Mouse (Mus musculus) kidney, adult 9 months (tissue): ENCODE data around the gene Umps.

Source experiments
- DNase-seq: peaks from one replicate; pipeline ENCODE4 v3.0.0; 2022

The Umps gene

GRCm38 (mm10) chr16:33966538-33967282, at the start of gene Umps:
TSS of gene Umps (minus strand) at chr16:33967038.
- peak; percentile 81 for DNase-seq

GRCm38 (mm10) chr16:34011991-34012845, 45.4 kb upstream of the Umps start:
- no peak for DNase-seq

GRCm38 (mm10) chr16:34009567-34009966, 42.7 kb upstream of the Umps start:
- DNase-seq: no peak

GRCm38 (mm10) chr16:34005986-34006385, 39.1 kb upstream of the Umps start:
- DNase-seq: no peak

DNA sequence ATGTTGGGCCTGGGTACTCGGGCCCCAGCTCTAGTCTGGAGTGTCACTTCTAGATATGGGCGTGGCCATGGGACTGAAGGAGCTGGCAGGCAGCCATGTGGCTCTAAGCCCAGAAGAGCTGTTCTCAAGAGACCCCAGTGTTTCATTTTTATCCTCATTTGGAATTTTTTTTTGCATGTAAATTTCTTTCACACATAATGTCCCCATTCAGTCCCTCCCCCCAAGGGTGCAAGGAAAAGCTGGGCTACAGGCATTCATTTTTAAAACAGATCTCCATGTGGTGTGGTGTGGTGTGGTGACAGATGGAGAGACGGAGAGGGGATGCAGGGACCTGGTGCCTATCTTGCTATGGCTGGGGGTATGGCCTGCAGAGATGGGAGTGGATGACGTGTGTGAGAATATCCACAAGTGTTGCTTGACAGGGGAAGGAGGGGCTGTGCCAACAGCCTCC, 37.3 kb upstream of the Umps start:
- DNase-seq: no peak

GRCm38 (mm10) chr16:34003566-34004127, 36.8 kb upstream of the Umps start:
- DNase-seq: no peak

- DNase-seq: no peak
Measured at GRCm38 (mm10) chr16:34000715-34001114, 33.9 kb upstream of the Umps start.

- peak; percentile 72 for DNase-seq
Measured at GRCm38 (mm10) chr16:33999388-33999787, 32.5 kb upstream of the Umps start.

- DNase-seq: no peak
Measured at GRCm38 (mm10) chr16:33998011-33998410, 31.2 kb upstream of the Umps start.

- peak; percentile 69 for DNase-seq
Measured at GRCm38 (mm10) chr16:33996030-33996429, 29.2 kb upstream of the Umps start.

DNA sequence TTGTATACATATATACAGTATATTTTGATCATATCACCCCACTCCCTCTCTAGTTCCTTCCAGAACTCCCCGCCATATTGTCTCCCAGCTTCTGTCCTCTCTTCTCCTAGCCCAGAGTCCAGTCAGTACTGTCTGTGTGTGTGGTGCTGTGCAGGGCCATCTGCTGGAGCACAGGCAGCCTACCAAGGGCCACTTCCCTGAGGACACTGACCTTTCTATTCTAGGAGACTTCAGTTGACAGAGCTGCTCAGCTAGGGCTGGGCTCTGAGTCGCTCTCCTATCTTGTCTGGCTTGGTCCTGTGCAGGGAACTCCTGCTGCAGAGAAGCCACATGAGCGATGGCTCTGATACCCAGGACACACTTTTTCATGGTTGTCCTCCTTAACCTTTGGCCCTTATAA, 28.7 kb upstream of the Umps start:
- no peak for DNase-seq

DNA sequence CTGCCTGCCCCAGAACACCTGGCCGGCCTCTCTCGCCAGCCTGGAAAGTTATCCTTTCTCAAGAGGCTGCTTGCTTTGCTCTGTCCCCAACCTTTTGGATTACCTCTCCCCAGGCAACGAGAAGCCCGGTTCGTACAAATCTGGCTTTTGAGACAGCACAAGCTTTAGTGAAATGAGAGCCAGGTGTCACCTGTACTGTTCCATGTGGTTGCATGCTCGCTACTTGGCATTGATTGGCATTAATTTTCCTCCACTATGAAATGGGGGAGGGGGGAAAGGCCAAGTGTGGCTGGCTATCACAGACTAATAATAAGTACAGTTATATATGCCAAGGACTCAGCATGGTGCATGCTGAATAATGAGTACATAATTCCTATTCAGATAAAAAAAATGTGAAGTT, 27.5 kb upstream of the Umps start:
- DNase-seq: no peak

- DNase-seq: no peak
Measured at GRCm38 (mm10) chr16:33990712-33991111, 23.9 kb upstream of the Umps start.

GRCm38 (mm10) chr16:33989106-33989505, 22.3 kb upstream of the Umps start:
- DNase-seq: peak; percentile 31

DNA sequence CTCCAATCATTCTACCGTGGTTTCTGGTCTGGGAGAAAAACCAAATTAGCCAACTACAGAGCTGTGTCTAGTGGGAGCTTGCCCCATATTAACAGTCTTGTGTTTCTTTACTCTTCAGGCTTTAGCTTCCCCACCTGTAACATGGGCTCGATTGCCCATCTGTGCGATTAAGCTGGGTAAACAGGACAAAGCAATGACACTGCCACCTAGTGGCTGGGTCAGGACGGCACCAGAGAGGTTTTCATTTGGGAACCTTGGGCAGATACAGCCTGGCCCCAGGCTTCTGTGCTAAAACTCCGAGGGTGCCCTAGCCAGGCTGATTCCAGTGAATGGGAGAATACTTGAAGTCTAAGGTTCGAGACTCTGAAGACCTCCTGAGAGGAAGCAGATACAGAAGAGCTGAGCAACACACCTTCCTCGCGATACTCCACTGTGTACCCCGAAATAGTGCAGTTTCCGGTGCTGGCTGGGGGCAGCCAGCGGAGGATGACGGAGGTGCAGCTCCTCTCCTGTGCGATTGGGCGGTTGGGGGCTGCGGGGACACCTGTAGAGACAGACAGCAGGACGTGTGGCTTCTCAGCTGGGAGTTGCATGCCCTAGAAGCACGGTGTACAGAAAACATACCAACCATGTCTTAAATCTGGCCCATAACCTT, 21.6 kb upstream of the Umps start:
- DNase-seq: peak; percentile 75

DNA sequence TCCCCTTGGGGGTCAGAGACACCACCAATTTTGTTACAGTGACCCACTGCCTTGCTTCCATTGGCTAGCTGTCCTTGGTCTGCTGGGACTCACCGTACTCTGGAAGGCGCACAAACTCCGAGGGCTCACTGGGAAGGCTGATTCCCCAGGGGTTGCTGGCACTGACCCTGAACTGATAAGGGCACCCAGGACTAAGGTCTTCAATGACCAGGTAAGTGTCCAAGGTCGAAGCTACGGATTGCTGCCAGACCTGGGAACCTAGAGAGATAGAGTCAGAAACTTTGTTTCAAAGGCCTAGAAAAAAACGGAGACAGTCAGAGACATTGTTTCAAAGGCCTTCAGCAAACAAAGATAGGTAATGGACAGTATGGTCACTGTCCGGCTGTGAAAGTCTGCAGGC, 20.2 kb upstream of the Umps start:
- no peak for DNase-seq

DNA sequence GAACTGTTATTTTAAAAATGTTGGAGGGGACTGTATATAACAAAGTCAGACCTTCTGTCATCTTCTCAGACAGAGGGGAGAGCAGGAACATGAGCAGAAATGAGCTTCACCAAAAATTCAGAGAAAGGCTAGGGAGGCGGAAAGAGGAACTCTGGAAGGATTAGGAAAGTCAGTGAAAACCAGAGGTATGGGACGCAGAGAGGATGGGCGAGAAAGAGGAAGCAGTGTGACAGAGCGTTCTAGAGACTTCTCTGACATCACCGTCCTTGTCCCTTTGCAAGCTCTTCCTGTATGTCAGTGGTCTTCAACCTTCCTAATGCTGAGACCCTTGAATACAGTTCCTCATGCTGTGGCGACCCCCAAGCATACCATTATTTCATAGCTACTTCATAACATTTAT, 18.5 kb upstream of the Umps start:
- DNase-seq: no peak

DNA sequence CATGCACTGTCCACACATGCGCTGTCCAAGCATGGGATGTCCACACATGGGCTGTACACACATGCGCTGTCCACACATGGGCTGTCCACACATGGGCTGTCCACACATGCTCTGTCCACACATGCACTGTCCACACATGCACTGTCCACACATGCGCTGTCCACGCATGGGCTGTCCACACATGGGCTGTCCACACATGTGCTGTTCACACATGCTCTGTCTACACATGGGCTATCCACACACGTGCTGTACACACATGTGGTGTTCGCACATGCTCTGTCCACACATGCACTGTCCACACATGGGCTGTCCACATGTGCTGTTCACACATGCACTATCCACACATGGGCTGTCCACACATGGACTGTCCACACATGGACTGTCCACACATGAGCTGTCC, 16.9 kb upstream of the Umps start:
- DNase-seq: no peak

DNA sequence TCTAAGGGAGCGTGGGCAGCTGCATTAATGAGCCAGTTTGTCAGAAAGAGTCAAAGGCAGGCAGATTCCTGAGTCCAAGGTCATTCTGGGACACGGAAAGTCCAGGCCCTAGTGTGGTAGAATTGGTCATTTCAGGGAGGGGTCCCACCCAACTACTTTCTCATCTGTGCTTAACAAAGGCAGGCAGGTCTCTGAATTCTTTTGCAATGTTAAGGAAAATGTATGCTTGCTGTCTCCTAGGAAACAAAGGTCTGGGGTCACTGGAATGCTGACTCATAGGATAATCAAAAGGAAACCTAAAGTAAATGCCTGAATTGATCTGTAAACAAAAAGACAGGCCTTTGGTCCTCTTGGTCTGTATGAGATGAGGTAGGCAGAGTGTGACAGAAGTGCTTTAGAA, 13.0 kb upstream of the Umps start:
- no peak for DNase-seq

- DNase-seq: no peak
Measured at GRCm38 (mm10) chr16:33967283-33967640, 424 bp upstream of the Umps start.

GRCm38 (mm10) chr16:33965878-33966537, 830 bp downstream of the Umps start:
- peak; percentile 70 for DNase-seq

DNA sequence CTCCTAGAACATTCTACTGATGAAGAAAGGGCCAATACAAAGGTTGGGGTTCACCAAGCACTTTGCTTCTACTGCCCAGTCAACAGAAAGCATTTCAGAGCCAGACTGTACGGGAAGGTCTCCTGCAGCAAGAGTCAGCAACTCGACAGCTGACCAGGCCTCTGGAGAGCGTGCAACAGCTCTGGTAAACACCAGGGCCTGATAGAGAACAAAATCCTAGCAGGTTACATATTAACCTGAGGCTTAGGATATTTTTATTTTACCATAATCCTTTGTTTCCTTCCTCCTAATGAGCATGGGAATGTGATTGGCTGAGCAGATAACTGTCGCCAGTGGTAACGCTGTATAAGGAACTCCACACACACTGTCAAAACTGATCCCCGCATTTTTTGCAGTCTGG, 3.3 kb downstream of the Umps start:
- DNase-seq: peak; percentile 74

DNA sequence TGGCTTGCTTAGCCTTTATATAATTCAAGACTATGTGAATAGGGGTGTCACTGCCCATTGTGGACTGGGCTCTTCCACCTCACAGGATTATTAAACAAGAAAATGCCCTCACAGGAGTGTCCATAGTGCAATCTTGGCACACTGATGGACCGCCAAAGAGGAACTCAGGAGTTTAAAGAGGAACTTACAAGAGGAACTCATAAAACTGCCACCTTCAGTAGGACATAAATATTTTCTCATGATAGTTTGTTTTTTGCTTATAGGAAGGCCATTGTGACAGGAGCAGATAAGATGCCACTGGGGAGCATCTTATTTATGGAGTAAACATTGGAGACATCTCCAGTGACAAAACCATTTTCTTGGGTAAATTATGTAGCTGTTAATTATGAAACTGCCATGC, 12.0 kb downstream of the Umps start:
- no peak for DNase-seq
